Mouse (Mus musculus) forebrain, embryonic 11.5 days (tissue): ENCODE data around the gene Vps16. TPM values are rescaled to one million over a fixed set of nuclear protein-coding genes. Genes with fewer than 3 reads are reported as not detected.
A peak's percentile ranks its signal among the peaks of the same experiment; 100 is the strongest.

Experiments used
- ATAC-seq: fragments of 200-750 bp; cut with Nextera tagmentation; replicated peaks from 2 replicates; pipeline ENCODE4 v1.8.0; 2017; ENCODE audit warnings: moderate TSS enrichment; ENCODE audit not compliant: low FRiP score
- DNase-seq: peaks from one replicate; pipeline ENCODE4 v3.0.0-alpha.2; 2017; ENCODE audit warnings: low spot score
- H3K27ac ChIP-seq: fragments of 300-500 bp; sonication (generic); 2 replicates; pipeline ENCODE4 v1.5.1; 2014; ENCODE audit warnings: low read depth, low read length
- H3K27me3 ChIP-seq: fragments of 300-500 bp; sonication (generic); 2 replicates; pipeline ENCODE4 v1.6.1; 2014; ENCODE audit warnings: mild to moderate bottlenecking, low read length, mixed read lengths; ENCODE audit not compliant: control insufficient read depth, insufficient read depth
- H3K36me3 ChIP-seq: fragments of 300-500 bp; sonication (generic); 2 replicates; pipeline ENCODE4 v1.6.1; 2014; ENCODE audit warnings: mild to moderate bottlenecking, low read length, moderate library complexity, mixed read lengths; ENCODE audit not compliant: control insufficient read depth, insufficient read depth
- H3K4me1 ChIP-seq: fragments of 300-500 bp; sonication (generic); replicated peaks from 2 replicates; pipeline ENCODE4 v1.6.1; 2014; ENCODE audit warnings: low read length, mixed read lengths; ENCODE audit not compliant: control insufficient read depth, insufficient read depth
- H3K4me2 ChIP-seq: fragments of 300-500 bp; sonication (generic); 2 replicates; pipeline ENCODE4 v1.6.1; 2014; ENCODE audit warnings: low read depth, mild to moderate bottlenecking, low read length, moderate library complexity, mixed read lengths; ENCODE audit not compliant: severe bottlenecking
- H3K4me3 ChIP-seq: fragments of 300-500 bp; sonication (generic); 2 replicates; pipeline ENCODE4 v1.5.1; 2014; ENCODE audit warnings: low read depth, low read length
- H3K9ac ChIP-seq: fragments of 300-500 bp; sonication (generic); 2 replicates; pipeline ENCODE4 v1.6.1; 2014; ENCODE audit warnings: low read length
- H3K9me3 ChIP-seq: fragments of 300-500 bp; sonication (generic); 2 replicates; pipeline ENCODE4 v1.6.1; 2016; ENCODE audit warnings: low read length, mixed read lengths; ENCODE audit not compliant: control insufficient read depth
- WGBS: fragments of 180-500 bp; shearing (Covaris S2); extraction: QIAGEN DNeasy Blood & Tissue Kit; methylation state at CpG from one replicate; pipeline ENCODE4 v1.1.7; 2014; 5-methylcytosine and 5-hydroxymethylcytosine counted together
- polyA plus RNA-seq: library from polyadenylated mRNA; unstranded; fragments of >200 nt; fragmentation: Nextera tagmentation; extraction: Ambion mirVana; gene quantifications from 2 replicates; pipeline ENCODE4 v1.2.1, GENCODE M21; 2014

Gene Vps16
- polyA plus RNA-seq, 1 experiment from 2014 or later, result 95.8 TPM

DNA sequence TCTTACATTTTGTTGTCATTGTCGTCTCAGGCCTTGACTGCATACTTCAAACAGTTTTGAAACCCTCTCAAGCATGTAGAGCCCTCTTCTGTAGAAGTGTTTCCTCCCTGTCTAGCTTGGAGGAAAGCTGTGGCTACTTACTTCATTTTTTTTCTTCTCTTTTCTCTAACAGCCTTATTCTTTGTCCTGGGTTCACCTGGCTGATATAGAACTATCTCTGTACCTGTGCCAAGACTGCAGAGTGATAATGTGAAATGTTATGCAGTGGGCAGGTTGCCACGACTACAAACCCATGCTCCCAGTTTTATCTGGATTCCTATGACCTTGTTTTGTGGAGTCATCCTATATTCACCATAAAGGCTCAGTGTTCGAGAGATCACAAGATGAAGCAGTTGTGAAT, 6.3 kb downstream of the Vps16 start:
- Histone ChIP-seq H3K9ac (no peak overlapping the region), H3K27me3 (no peaks in the 10 kb centered on the region), H3K36me3 (no peaks in the 10 kb centered on the region), H3K4me2 (no peak overlapping the region), H3K27ac (no peak overlapping the region), H3K4me1 (no peaks in the 10 kb centered on the region), H3K4me3 (no peak overlapping the region), H3K9me3 (no peaks in the 10 kb centered on the region)
- 86% methylated on average over 3 of the region's 3 CpGs for WGBS
- DNase-seq, result no peak
- no peak for ATAC-seq

DNA sequence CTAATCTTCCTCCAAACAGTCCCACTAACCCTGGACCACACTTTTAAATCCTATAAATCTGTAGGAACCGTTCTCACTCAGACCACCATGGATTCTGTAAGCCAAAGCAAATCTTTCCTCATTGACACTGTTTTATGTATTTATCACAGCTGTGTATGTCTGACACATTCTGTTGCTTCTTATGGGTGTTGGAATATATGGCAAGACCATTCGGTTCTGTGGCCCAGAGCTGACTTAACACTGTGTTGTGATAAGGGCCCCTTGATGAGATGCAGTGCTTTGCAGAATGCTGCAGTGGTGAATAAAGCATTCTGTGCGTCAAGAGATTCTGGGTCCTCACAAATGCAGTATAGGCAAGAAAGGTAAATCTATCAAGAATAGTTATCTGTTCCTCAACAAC, 8.0 kb downstream of the Vps16 start:
- no peak overlapping the region for H3K4me2 ChIP-seq
- H3K27me3 ChIP-seq, result no peaks in the 10 kb centered on the region
- ATAC-seq (no peak), DNase-seq (no peak)
- no peak overlapping the region for H3K27ac ChIP-seq
- H3K9me3 ChIP-seq, result no peaks in the 10 kb centered on the region
- no peaks in the 10 kb centered on the region for H3K4me1 ChIP-seq
- no peaks in the 10 kb centered on the region for H3K36me3 ChIP-seq
- no peak overlapping the region for H3K4me3 ChIP-seq
- no peak overlapping the region for H3K9ac ChIP-seq
- 88% methylated on average over 3 of the region's 3 CpGs for WGBS

DNA sequence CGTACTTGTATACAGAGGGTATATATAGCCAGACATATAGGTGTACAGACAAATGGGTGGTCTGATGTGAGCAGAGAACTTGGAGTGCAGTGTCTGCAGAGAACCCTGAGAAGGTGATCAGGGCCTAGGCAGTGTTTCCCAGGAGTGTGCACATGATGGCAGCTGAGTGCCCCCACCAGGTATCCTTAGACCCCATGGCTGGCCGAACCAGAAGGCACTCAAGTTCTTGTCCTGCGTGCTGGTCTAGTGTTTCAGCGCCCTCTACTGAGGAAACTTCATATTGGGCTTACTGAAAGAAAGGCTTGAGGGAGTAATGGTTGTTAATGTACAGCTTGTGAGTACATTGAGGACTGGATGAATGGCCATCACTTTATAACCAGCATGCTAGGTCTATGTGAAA, 9.0 kb downstream of the Vps16 start:
- H3K27ac ChIP-seq, result no peak overlapping the region
- H3K36me3 ChIP-seq, result no peaks in the 10 kb centered on the region
- no peak overlapping the region for H3K4me3 ChIP-seq
- ATAC-seq (no peak), DNase-seq (peak; percentile 58)
- WGBS, result 28% methylated on average over 4 of the region's 4 CpGs
- no peaks in the 10 kb centered on the region for H3K27me3 ChIP-seq
- no peaks in the 10 kb centered on the region for H3K4me1 ChIP-seq
- H3K9ac ChIP-seq, result no peak overlapping the region
- H3K4me2 ChIP-seq, result no peak overlapping the region
- no peaks in the 10 kb centered on the region for H3K9me3 ChIP-seq

DNA sequence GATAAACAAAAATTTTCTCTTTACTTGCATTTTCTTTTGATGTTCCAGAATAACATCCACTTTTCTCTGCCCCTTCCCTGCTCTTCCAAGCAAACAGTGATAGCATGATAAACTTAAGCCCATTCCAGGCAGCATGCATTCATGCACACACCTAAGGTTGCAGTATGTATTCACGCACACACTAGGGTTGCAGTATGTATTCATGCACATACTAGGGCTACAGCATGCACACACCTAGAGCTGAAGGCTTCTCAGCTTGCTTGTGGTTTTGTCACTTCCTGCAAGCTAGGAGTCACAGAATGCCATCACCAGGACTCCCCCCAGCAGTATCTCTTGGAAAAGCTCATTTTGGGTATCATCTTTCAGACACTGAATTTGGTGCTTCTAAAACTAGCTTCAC, 12.6 kb downstream of the Vps16 start:
- no peaks in the 10 kb centered on the region for H3K27me3 ChIP-seq
- peaks cover 8% of the 10 kb centered on the region for H3K36me3 ChIP-seq
- H3K4me1 ChIP-seq, result no peaks in the 10 kb centered on the region
- DNase-seq (no peak), ATAC-seq (no peak)
- H3K9ac ChIP-seq, result no peak overlapping the region
- no peak overlapping the region for H3K4me2 ChIP-seq
- no peak overlapping the region for H3K4me3 ChIP-seq
- WGBS, result 97% methylated on average over 1 of the region's 1 CpGs
- H3K27ac ChIP-seq, result no peak overlapping the region
- no peaks in the 10 kb centered on the region for H3K9me3 ChIP-seq

DNA sequence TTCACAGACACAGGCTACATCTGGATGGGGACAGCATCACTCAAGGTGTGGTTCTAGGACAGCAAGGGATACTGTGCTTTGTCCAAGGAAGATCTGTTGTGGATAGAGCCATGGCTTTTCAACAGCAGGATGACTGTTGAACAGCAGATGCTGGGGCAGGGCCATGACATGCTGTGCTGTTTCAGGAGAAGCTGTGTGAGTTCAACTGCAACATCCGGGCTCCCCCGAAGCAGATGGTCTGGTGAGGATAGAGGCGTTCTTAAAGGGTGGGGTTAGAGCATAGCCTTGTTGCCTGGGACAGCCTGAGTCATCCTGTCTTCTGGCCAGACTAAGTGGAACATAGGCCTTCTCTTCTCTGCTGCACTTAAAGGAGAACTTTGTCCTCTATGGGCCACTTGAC, 14.7 kb downstream of the Vps16 start:
- peaks cover 15% of the 10 kb centered on the region for H3K36me3 ChIP-seq

DNA sequence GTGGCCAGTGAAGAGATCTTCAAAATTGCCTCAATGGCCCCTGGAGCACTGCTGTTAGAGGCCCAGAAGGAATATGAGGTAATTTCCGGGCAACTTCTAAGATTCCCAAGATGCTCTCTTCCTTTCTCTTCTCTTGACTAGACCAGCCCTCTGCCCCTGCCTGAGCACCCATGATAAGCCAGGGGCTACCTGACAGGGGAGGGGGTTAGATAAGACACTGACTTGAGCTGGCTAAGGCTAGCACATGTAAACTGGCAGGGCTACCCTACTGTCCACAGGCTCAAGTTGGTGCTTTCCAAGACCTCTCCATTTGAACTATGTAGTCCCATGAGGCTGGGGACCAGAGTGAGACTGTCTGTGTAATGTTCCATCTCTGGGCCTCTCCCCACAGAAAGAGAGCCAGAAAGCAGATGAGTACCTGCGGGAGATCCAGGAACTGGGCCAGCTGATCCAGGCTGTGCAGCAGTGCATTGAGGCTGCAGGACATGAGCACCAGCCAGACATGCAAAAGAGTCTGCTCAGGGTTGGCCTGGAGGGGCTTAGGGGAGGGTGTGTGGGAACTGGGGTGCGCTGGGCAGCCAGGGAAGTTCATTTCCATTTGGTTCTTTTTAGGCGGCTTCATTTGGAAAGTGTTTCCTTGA, 15.8 kb downstream of the Vps16 start:
- peaks cover 17% of the 10 kb centered on the region for H3K36me3 ChIP-seq
- H3K4me3 ChIP-seq, result no peak overlapping the region
- WGBS, result 92% methylated on average over 4 of the region's 4 CpGs
- H3K27ac ChIP-seq, result no peak overlapping the region
- ATAC-seq, result no peak
- no peak overlapping the region for H3K9ac ChIP-seq
- no peaks in the 10 kb centered on the region for H3K27me3 ChIP-seq
- H3K4me1 ChIP-seq, result no peaks in the 10 kb centered on the region
- H3K9me3 ChIP-seq, result no peaks in the 10 kb centered on the region
- no peak overlapping the region for H3K4me2 ChIP-seq
- no peak for DNase-seq

More for the DNA sequence above, 14.7 kb downstream of the Vps16 start:
- Histone ChIP-seq H3K9me3 (no peaks in the 10 kb centered on the region), H3K4me1 (no peaks in the 10 kb centered on the region), H3K4me3 (no peak overlapping the region), H3K4me2 (no peak overlapping the region), H3K27ac (no peak overlapping the region), H3K9ac (no peak overlapping the region), H3K27me3 (no peaks in the 10 kb centered on the region)
- DNase-seq (no peak), ATAC-seq (no peak)
- WGBS, result 91% methylated on average over 3 of the region's 3 CpGs

DNA sequence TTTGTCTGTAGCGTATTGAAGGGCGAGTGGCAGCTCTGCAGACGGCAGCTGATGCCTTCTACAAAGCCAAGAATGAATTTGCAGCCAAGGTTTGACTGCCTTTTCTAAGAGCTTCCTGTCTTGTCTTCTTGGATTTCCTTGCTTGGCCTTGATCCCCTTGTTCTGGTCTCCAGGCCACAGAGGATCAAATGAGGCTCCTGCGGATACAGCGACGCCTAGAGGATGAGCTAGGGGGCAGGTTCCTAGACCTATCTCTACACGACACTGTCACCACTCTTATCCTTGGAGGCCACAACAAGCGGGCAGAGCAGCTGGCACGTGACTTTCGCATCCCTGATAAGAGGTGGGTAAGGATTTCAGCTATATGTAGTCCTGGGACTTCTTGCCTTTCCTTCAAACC, 18.0 kb downstream of the Vps16 start:
- Histone ChIP-seq H3K4me1 (no peaks in the 10 kb centered on the region), H3K4me2 (no peak overlapping the region), H3K27me3 (no peaks in the 10 kb centered on the region), H3K27ac (no peak overlapping the region), H3K36me3 (peaks cover 17% of the 10 kb centered on the region), H3K9me3 (no peaks in the 10 kb centered on the region), H3K4me3 (no peak overlapping the region), H3K9ac (no peak overlapping the region)
- WGBS, result 88% methylated on average over 10 of the region's 10 CpGs
- ATAC-seq, result no peak
- no peak for DNase-seq

DNA sequence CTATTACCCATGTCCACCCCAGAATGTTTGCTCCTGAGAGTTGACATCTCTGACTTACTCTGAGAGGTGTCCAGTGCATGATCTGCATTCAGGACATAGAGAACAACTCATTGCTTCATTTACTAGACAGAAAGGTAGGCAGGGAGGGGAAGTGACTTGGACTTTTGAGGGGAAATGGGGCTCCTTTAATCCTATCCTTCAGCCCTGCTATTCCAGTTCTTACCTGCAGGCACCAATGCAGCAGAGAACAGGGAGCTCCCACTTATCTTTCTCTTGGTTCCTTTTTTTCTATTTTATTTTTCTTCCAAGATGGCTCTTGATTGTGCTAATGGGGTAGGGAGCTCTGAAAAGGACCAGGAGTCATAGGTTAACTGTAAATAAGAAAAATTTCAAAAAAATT, 24.3 kb downstream of the Vps16 start:
- Histone ChIP-seq H3K9me3 (no peaks in the 10 kb centered on the region), H3K9ac (no peak overlapping the region), H3K4me1 (peaks cover 4% of the 10 kb centered on the region; the same call in 1 of the 2 replicates), H3K4me3 (no peak overlapping the region), H3K4me2 (no peak overlapping the region), H3K27me3 (0 out of 2 replicates have a peak, but pooled peaks cover 2% of the 10 kb centered on the region), H3K27ac (no peak overlapping the region), H3K36me3 (peaks cover 4% of the 10 kb centered on the region; the same call in 1 of the 2 replicates)
- DNase-seq (no peak), ATAC-seq (no peak)
